Mouse (Mus musculus): Measurements from ENCODE around the gene Olfr996.
"Not testable (repeated sequence)": the region's sequence is repeated elsewhere in the genome, so short reads cannot be mapped to it uniquely, and the experiment has no call there.

Gene Olfr996

DNA sequence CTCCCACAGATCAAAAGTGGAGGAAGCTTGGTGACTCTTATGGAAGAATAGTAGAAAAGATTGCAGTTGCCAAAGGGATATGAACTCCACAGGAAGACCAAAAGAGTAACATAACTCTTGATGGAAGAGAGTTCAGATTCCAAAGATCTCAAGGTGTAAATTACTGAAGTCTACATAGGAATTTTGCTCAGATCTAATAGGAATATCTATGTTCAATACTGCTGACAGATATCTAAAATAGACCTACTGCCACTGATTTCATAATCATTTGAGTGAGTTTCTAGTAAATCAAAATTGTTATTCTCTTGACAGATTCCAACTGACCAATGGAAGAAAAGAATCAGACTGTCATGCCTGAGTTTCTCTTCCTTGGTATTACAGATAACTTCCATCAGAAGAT is at the start of gene Olfr996:
Gene Olfr996 (plus strand): TSS at position 301 of the 400 bp plus-strand sequence.
- DNase-seq: no peak

DNA sequence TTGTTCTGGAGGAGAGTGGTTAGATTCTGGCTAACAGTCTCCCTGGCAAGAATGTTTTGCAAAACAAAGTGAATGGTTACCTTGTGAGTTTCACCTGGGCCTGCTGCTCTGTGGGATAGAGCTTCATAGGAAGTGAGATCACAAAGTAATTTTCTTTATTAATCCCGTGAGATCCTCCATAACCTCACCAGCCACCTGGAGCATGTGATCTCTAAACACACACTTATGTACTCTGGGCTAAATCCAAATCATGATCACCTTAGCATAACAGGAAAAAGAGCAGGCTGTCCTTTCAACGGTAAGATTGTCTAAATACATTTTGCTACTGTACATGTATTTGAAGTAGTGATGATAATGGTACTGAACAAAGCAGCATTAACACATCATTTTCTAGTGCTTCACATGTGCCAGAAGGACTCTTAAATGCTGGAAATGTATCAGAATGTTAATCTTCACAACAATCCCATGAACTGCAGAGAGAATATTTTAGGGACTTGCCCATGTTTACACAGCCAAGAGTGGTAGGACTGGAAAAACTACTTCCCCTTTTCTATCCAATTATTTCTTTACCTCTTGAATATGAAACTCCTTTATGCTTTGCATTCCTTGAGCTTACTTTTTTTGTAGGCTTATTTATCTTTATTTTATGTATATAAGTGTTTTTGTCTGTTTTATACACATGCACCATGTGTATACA is 46.8 kb upstream of the Olfr996 start:
- no peak for DNase-seq

DNA sequence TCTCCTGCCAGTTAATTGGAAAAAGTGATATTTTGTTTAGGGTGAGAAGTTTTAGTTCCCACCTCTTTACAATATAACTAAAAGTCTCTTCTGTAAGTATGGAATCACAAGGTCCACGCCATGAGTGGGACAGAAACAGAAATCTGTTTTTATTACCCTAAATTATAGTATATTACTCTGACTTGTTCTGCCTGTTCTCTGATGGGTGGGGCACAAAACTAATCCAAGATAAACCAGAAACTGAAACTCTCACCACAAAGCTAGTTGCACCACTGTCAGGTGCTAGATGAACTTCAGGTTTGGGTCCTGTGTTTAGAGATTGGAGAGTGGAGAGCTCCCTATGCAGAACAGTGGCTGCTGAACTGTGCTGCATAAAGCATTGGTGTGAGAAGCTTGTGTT is 45.1 kb upstream of the Olfr996 start:
- DNase-seq: no peak

DNA sequence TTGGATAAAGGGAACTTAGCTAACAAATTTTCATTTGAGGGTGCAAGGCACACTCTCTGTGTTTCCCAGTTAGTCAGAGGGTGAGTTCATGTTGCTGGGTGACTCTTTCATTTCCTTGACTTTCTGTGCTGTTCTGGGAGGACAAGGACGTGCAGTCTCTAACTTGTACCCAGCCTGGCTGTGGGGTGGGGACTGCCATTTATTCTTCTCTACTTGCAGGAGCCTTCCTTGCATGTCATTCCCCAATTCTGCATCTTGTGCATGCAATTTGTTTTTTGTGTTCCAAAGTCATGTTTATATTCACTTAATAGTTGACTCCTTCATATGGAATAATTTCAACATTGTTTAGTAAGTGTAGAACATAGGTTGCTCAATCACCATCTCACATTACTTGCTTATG is 24.2 kb upstream of the Olfr996 start:
- DNase-seq: no peak

DNA sequence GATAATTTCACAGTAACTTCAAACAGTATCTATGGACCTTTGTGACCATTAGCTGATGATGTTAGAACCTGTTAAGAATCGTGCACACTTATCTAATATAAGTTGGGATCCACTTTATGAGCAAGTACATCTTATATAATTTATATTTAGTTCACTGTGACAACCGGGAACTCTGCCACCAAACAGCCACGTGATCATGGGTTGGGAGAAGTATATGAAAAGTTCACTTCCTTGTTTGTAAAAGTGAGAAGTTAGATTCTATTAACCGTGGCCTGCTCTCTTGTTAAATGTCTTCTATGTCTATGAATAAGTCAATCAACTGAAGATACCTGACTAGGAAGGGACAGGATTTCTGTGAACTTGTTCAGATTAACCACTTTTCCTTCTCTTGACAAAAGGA is 18.8 kb upstream of the Olfr996 start:
- DNase-seq: no peak

DNA sequence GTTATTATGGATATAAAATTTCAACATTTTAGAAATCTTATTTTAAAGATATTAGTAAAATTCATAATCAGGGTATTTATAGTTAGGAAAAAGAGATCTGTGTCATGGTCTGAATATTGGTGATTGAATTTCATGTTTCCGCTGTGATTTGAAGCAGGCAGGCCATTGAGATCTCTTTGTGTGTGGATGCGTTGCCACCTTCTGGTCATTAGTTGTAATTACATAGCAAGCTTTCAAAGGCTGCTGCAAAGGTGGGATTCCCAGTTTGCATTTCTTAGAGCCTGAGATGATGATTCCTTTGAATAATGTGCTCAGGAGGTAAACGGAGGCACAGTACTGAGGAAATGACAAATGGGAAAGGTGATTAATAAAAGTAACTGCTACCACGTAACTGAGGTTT is 17.8 kb upstream of the Olfr996 start:
- no peak for DNase-seq

DNA sequence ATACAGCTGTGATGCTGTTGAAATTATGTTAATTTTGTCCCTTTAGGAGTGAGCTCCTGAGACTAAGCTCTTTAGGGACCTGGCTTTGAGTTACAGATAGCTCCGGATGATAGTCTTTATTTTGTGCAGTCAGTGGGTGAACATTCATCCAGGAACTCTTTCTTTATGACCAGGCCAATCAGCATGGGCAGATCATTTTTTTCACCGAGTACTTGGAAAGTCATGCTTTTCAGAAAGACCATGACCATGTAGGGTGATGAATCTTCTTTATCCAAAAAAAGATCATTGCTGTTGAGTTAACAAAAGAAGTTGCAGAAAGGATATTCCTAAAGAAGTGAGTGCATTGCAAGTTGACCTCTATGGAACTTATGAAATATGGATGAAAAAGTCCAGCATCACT is 9.6 kb downstream of the Olfr996 start, which contains the start of gene Olfr998:
Gene Olfr998 (plus strand): TSS at position 301 of the 400 bp plus-strand sequence.
- not testable (repeated sequence) for DNase-seq

DNA sequence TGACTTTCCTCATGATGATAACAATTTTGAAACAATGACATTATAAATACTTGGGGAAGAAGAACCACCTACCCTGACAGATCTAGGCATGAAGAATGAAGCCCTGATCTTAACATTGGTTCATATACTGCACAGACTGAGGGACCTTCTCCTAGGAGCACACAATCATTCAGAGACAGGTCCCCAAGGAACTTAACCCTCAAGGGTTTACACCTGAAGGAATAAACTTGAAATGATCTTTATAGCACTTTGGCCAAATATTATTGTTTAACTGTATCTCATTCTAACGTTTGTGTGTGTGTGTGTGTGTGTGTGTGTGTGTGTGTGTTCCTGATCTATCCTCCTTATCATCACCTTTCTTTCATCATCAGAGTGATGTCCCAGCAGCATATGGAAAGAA is 32.8 kb downstream of the Olfr996 start, which contains the start of gene Olfr1000:
Gene Olfr1000 (minus strand): TSS at position 101 of the 400 bp plus-strand sequence.
- no peak for DNase-seq
